Mouse (Mus musculus): ENCODE measurements at regions not wholly inside any gene's neighbourhood (a gene's known extent, or its start where the extent isn't known, plus 50 kb on each side); places are given as distances from the start of the nearest gene placed in this dataset.
A peak's percentile ranks its signal among the peaks of the same experiment; 100 is the strongest.
"Not testable (repeated sequence)": the region's sequence is repeated elsewhere in the genome, so short reads cannot be mapped to it uniquely, and the experiment has no call there.

- TF ChIP-seq EP300 (IDR thresholded peaks at IDR 0.05; ENCODE audit: low read depth) (no peak), CTCF (IDR thresholded peaks at IDR 0.05; ENCODE audit: low read depth) (no peak)
- DNase-seq (ENCODE audit: low spot score): no peak
- no peak for ATAC-seq (ENCODE audit: insufficient read depth, low read depth)
- H3K9me3 ChIP-seq (replicated peaks; ENCODE audit: control insufficient read depth, low read length): no peaks in the 10 kb centered on the region
- H3K9ac ChIP-seq (replicated peaks; ENCODE audit: low read depth, low read length): no peak overlapping the region
- no peaks in the 10 kb centered on the region for H3K36me3 ChIP-seq (replicated peaks; ENCODE audit: control insufficient read depth, insufficient read depth, low read length)
- no peak overlapping the region for H3K4me3 ChIP-seq (ENCODE audit: low read depth, low read length)
- no peak overlapping the region for H3K4me2 ChIP-seq (ENCODE audit: low read depth, low read length)
- no peak overlapping the region for H3K27ac ChIP-seq (ENCODE audit: low read depth)
- H3K4me1 ChIP-seq (ENCODE audit: control insufficient read depth, insufficient read depth): no peaks in the 10 kb centered on the region
- WGBS: 65% methylated on average over 5 of the region's 5 CpGs
- 0 out of 2 replicates have a peak, but pooled peaks cover 3% of the 10 kb centered on the region for H3K27me3 ChIP-seq (ENCODE audit: control insufficient read depth, insufficient read depth, low read length)
Measured at GRCm38 (mm10) chr17:42956588-42956987, 59.8 kb upstream of the Tnfrsf21 start.

DNA sequence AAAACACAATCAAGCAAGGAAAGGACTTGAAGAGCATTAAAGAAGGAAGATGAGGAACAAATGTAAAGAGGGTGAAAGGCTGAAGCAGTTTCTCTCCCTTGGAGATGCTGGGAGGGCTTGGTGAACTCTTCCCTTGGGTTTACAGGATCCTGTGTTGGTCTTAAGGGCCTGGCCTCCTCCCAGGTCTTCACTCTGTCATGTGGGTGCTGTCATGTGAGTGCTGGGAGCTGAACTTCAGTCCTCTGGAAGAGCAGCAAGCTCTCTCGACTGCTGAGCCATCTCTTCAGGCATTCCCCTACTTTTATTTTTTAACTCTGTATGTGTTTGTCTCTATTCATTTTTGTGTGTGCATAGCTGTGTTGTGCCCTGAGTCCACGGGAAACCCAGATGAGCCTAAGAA lies 61.6 kb upstream of the Tnfrsf21 start:
- Histone ChIP-seq H3K36me3 (replicated peaks; ENCODE audit: control insufficient read depth, insufficient read depth, low read length) (no peaks in the 10 kb centered on the region), H3K27me3 (ENCODE audit: control insufficient read depth, insufficient read depth, low read length) (0 out of 2 replicates have a peak, but pooled peaks cover 3% of the 10 kb centered on the region), H3K27ac (ENCODE audit: low read depth) (no peak overlapping the region), H3K4me1 (ENCODE audit: control insufficient read depth, insufficient read depth) (no peaks in the 10 kb centered on the region), H3K4me2 (ENCODE audit: low read depth, low read length) (no peak overlapping the region), H3K9ac (replicated peaks; ENCODE audit: low read depth, low read length) (no peak overlapping the region), H3K9me3 (replicated peaks; ENCODE audit: control insufficient read depth, low read length) (no peaks in the 10 kb centered on the region), H3K4me3 (ENCODE audit: low read depth, low read length) (no peak overlapping the region)
- TF ChIP-seq EP300 (IDR thresholded peaks at IDR 0.05; ENCODE audit: low read depth) (no peak), CTCF (IDR thresholded peaks at IDR 0.05; ENCODE audit: low read depth) (no peak)
- ATAC-seq (ENCODE audit: insufficient read depth, low read depth) (no peak), DNase-seq (ENCODE audit: low spot score) (no peak)
- 51% methylated on average over 2 of the region's 2 CpGs for WGBS

GRCm38 (mm10) chr17:42944453-42944852 lies 68.0 kb upstream of the Cd2ap start:
- ATAC-seq (ENCODE audit: insufficient read depth, low read depth) (no peak), DNase-seq (ENCODE audit: low spot score) (no peak)
- H3K4me2 ChIP-seq (ENCODE audit: low read depth, low read length): no peak overlapping the region
- no peak overlapping the region for H3K4me3 ChIP-seq (ENCODE audit: low read depth, low read length)
- 79% methylated on average over 2 of the region's 2 CpGs for WGBS
- no peak overlapping the region for H3K9ac ChIP-seq (replicated peaks; ENCODE audit: low read depth, low read length)
- no peaks in the 10 kb centered on the region for H3K4me1 ChIP-seq (ENCODE audit: control insufficient read depth, insufficient read depth)
- H3K36me3 ChIP-seq (replicated peaks; ENCODE audit: control insufficient read depth, insufficient read depth, low read length): no peaks in the 10 kb centered on the region
- no peaks in the 10 kb centered on the region for H3K9me3 ChIP-seq (replicated peaks; ENCODE audit: control insufficient read depth, low read length)
- peaks cover 7% of the 10 kb centered on the region; the same call in 1 of the 2 replicates for H3K27me3 ChIP-seq (ENCODE audit: control insufficient read depth, insufficient read depth, low read length)
- no peak for TF ChIP-seq CTCF (IDR thresholded peaks at IDR 0.05; ENCODE audit: low read depth)
- TF ChIP-seq EP300 (IDR thresholded peaks at IDR 0.05; ENCODE audit: low read depth): no peak
- no peak overlapping the region for H3K27ac ChIP-seq (ENCODE audit: low read depth)

DNA sequence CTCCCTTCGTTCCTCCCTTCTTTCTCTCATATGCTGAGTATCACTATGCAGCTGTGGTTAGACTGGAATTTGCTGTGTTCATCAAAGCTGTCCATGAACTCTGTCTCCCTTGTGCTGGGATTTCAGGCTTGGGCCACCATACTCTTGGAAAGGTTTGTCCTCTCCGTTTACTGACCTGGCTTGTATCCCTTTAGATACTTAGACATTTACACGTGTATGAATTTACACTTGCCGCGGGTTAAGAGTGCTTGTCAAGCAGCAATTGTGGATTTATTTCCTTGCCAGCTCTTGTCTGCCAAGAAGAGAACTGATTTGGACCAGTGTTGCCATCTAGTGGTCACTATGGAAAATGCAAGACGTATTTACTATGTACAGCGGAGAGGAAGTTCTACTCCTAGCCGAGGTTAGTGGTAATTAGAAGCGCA lies 66.8 kb upstream of the Cd2ap start:
- WGBS: 6% methylated on average over 9 of the region's 9 CpGs
- peak; percentile 95 for DNase-seq (ENCODE audit: low spot score)
- H3K27ac ChIP-seq (ENCODE audit: low read depth): no peak overlapping the region
- H3K36me3 ChIP-seq (replicated peaks; ENCODE audit: control insufficient read depth, insufficient read depth, low read length): no peaks in the 10 kb centered on the region
- peak overlapping the region; percentile 35; the same call in 1 of the 2 replicates for H3K4me2 ChIP-seq (ENCODE audit: low read depth, low read length)
- H3K4me3 ChIP-seq (ENCODE audit: low read depth, low read length): no peak overlapping the region
- no peaks in the 10 kb centered on the region for H3K27me3 ChIP-seq (ENCODE audit: control insufficient read depth, insufficient read depth, low read length)
- H3K9ac ChIP-seq (replicated peaks; ENCODE audit: low read depth, low read length): no peak overlapping the region
- no peaks in the 10 kb centered on the region for H3K9me3 ChIP-seq (replicated peaks; ENCODE audit: control insufficient read depth, low read length)
- no peaks in the 10 kb centered on the region for H3K4me1 ChIP-seq (ENCODE audit: control insufficient read depth, insufficient read depth)
- peak; percentile 71 for ATAC-seq (ENCODE audit: insufficient read depth, low read depth)
- TF ChIP-seq EP300 (IDR thresholded peaks at IDR 0.05; ENCODE audit: low read depth) (no peak), CTCF (IDR thresholded peaks at IDR 0.05; ENCODE audit: low read depth) (peak; percentile 96)

DNA sequence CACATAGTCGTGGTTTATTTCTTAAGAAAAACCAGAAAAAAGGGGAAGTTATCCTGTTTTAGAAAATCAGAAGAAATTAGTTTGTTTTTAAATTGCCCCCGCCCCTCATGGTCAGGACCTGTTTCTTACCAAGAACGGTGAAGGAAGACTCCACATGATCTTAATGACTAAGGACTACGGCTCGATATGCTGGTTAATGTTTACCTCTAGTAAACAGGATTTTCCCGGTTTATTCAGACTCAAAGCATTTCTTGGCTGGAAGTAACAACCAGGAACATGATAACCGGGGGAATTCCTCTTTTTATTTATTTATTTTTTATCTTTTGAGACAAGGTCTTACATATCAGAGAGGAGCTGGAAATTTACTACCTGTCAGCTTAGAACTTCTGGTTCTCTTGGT lies 63.0 kb upstream of the Cd2ap start:
- Histone ChIP-seq H3K4me3 (ENCODE audit: low read depth, low read length) (no peak overlapping the region), H3K4me2 (ENCODE audit: low read depth, low read length) (no peak overlapping the region), H3K27me3 (ENCODE audit: control insufficient read depth, insufficient read depth, low read length) (no peaks in the 10 kb centered on the region), H3K27ac (ENCODE audit: low read depth) (no peak overlapping the region), H3K9me3 (replicated peaks; ENCODE audit: control insufficient read depth, low read length) (no peaks in the 10 kb centered on the region), H3K4me1 (ENCODE audit: control insufficient read depth, insufficient read depth) (no peaks in the 10 kb centered on the region), H3K36me3 (replicated peaks; ENCODE audit: control insufficient read depth, insufficient read depth, low read length) (no peaks in the 10 kb centered on the region), H3K9ac (replicated peaks; ENCODE audit: low read depth, low read length) (no peak overlapping the region)
- TF ChIP-seq CTCF (IDR thresholded peaks at IDR 0.05; ENCODE audit: low read depth) (no peak), EP300 (IDR thresholded peaks at IDR 0.05; ENCODE audit: low read depth) (no peak)
- ATAC-seq (ENCODE audit: insufficient read depth, low read depth): no peak
- WGBS: 67% methylated on average over 7 of the region's 7 CpGs
- no peak for DNase-seq (ENCODE audit: low spot score)

DNA sequence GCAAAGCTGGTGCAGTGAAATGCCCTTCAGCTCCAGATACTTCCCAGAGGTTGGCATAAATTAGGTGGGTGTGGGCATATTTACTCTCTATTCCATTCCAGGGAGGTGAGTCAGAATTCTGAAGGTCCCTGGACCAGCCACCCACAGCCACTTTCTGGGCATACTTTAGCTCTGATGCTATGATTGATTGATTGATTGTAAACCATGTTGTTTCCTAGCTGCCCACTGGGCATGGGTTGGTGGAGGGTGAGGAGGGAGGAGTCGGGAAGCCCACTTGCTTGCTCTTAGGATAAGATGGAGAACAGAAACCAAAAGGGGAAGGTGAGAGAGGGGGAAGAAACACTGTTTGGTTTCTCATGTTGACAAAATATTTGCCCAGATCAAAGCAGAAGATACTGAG lies 62.1 kb upstream of the Cd2ap start:
- no peak overlapping the region for H3K27ac ChIP-seq (ENCODE audit: low read depth)
- H3K9me3 ChIP-seq (replicated peaks; ENCODE audit: control insufficient read depth, low read length): no peaks in the 10 kb centered on the region
- ATAC-seq (ENCODE audit: insufficient read depth, low read depth) (no peak), DNase-seq (ENCODE audit: low spot score) (no peak)
- H3K9ac ChIP-seq (replicated peaks; ENCODE audit: low read depth, low read length): no peak overlapping the region
- no peak overlapping the region for H3K4me2 ChIP-seq (ENCODE audit: low read depth, low read length)
- no peaks in the 10 kb centered on the region for H3K27me3 ChIP-seq (ENCODE audit: control insufficient read depth, insufficient read depth, low read length)
- 71% methylated on average over 1 of the region's 1 CpGs for WGBS
- no peak for TF ChIP-seq EP300 (IDR thresholded peaks at IDR 0.05; ENCODE audit: low read depth)
- TF ChIP-seq CTCF (IDR thresholded peaks at IDR 0.05; ENCODE audit: low read depth): no peak
- H3K4me1 ChIP-seq (ENCODE audit: control insufficient read depth, insufficient read depth): no peaks in the 10 kb centered on the region
- no peak overlapping the region for H3K4me3 ChIP-seq (ENCODE audit: low read depth, low read length)
- H3K36me3 ChIP-seq (replicated peaks; ENCODE audit: control insufficient read depth, insufficient read depth, low read length): no peaks in the 10 kb centered on the region

- H3K9ac ChIP-seq (replicated peaks; ENCODE audit: low read depth, low read length); H3K4me3 ChIP-seq (ENCODE audit: low read depth, low read length); H3K4me2 ChIP-seq (ENCODE audit: low read depth, low read length); DNase-seq (ENCODE audit: low spot score); ATAC-seq (ENCODE audit: insufficient read depth, low read depth); H3K36me3 ChIP-seq (replicated peaks; ENCODE audit: control insufficient read depth, insufficient read depth, low read length); H3K27ac ChIP-seq (ENCODE audit: low read depth); H3K9me3 ChIP-seq (replicated peaks; ENCODE audit: control insufficient read depth, low read length); H3K4me1 ChIP-seq (ENCODE audit: control insufficient read depth, insufficient read depth); H3K27me3 ChIP-seq (ENCODE audit: control insufficient read depth, insufficient read depth, low read length): not testable (repeated sequence)
- WGBS: 88% methylated on average over 3 of the region's 3 CpGs
Measured at GRCm38 (mm10) chr17:42937480-42937879, 61.0 kb upstream of the Cd2ap start.

Measured in heart, postnatal 0 days (tissue).